Mouse (Mus musculus) brown adipose tissue, adult 24 weeks (tissue): ENCODE measurements around the gene R3hdm4. TPM values are rescaled to one million over a fixed set of nuclear protein-coding genes. Genes with fewer than 3 reads are reported as not detected.

ENCODE experiments used
- H3K27ac ChIP-seq: fragments of 200-500 bp; replicated peaks from 2 replicates; pipeline ENCODE4 v1.5.1; 2012; ENCODE audit warnings: low read depth, mild to moderate bottlenecking, low read length
- H3K4me1 ChIP-seq: fragments of 200-500 bp; 2 replicates; pipeline ENCODE4 v1.6.1; 2012; ENCODE audit warnings: low read length, mixed read lengths; ENCODE audit not compliant: control insufficient read depth, insufficient read depth, insufficient read length
- H3K4me3 ChIP-seq: fragments of 200-500 bp; 2 replicates; pipeline ENCODE4 v1.5.1; 2012; ENCODE audit warnings: low read depth, mild to moderate bottlenecking, low read length, moderate library complexity; ENCODE audit not compliant: insufficient read depth
- polyA plus RNA-seq: library from polyadenylated mRNA; stranded (reverse); fragments of >200 nt; gene quantifications from 2 replicates; pipeline ENCODE4 v1.2.4, GENCODE M21; 2012; ENCODE audit not compliant: missing spikeins, insufficient read depth, insufficient read length

R3hdm4 gene
- polyA plus RNA-seq, 1 experiment, result 55.0 TPM

- H3K4me1 ChIP-seq, result no peaks in the 10 kb centered on the region; the same call in 1 of the 2 replicates
- no peak overlapping the region for H3K27ac ChIP-seq
- H3K4me3 ChIP-seq, result no peak overlapping the region
Observed at GRCm38 (mm10) chr10:79862925-79863324, 58.1 kb downstream of the R3hdm4 start.

GRCm38 (mm10) chr10:79862049-79862788 is 58.8 kb downstream of the R3hdm4 start:
- Histone ChIP-seq H3K4me1 (peaks cover 7% of the 10 kb centered on the region), H3K27ac (no peak overlapping the region), H3K4me3 (no peak overlapping the region)

- peaks cover 14% of the 10 kb centered on the region for H3K4me1 ChIP-seq
- no peak overlapping the region for H3K27ac ChIP-seq
- H3K4me3 ChIP-seq, result no peak overlapping the region
Observed at GRCm38 (mm10) chr10:79861230-79862048, 59.6 kb downstream of the R3hdm4 start.

- H3K27ac ChIP-seq, result no peak overlapping the region
- peaks cover 14% of the 10 kb centered on the region for H3K4me1 ChIP-seq
- no peak overlapping the region for H3K4me3 ChIP-seq
Observed at GRCm38 (mm10) chr10:79860079-79860911, 60.7 kb downstream of the R3hdm4 start.

Other genes with a start within 250 kb of the R3hdm4 start
- gene Cdc34, start 239.0 kb downstream of the R3hdm4 start, polyA plus RNA-seq, result 181 and 274 TPM in 2 replicates
- gene Gzmm, start 232.2 kb downstream of the R3hdm4 start, polyA plus RNA-seq, result not detected in 2 replicates
- gene Bsg, start 216.7 kb downstream of the R3hdm4 start, polyA plus RNA-seq, result 495 and 669 TPM in 2 replicates
- gene Hcn2, start 204.6 kb downstream of the R3hdm4 start, polyA plus RNA-seq, result 0.52 TPM in 1 of 2 replicates, not detected in the other
- gene Polrmt, start 174.6 kb downstream of the R3hdm4 start, polyA plus RNA-seq, result 20.1 and 32.1 TPM in 2 replicates
- gene Fgf22, start 166.1 kb downstream of the R3hdm4 start, polyA plus RNA-seq, result not detected in 2 replicates
- gene Rnf126, start 154.3 kb downstream of the R3hdm4 start, polyA plus RNA-seq, result 23.3 and 27.2 TPM in 2 replicates
- gene Fstl3, start 143.9 kb downstream of the R3hdm4 start, polyA plus RNA-seq, result 0.96 and 1.3 TPM in 2 replicates
- not detected in 2 replicates for gene Prss57, start 130.2 kb downstream of the R3hdm4 start, polyA plus RNA-seq
- 12.4 and 18.7 TPM in 2 replicates for gene Palm, start 127.6 kb downstream of the R3hdm4 start, polyA plus RNA-seq
- not detected in 2 replicates for gene Misp, start 100.2 kb downstream of the R3hdm4 start, polyA plus RNA-seq
- gene Ptbp1, start 66.8 kb downstream of the R3hdm4 start, polyA plus RNA-seq, result 45.6 and 50.5 TPM in 2 replicates
- gene Prtn3, start 46.7 kb downstream of the R3hdm4 start, polyA plus RNA-seq, result 1.4 and 1.7 TPM in 2 replicates
- 1.3 TPM in 1 of 2 replicates, not detected in the other for gene Plppr3, start 46.6 kb downstream of the R3hdm4 start, polyA plus RNA-seq
- gene Elane, start 35.0 kb downstream of the R3hdm4 start, polyA plus RNA-seq, result not detected in 2 replicates
- gene Cfd, start 30.4 kb downstream of the R3hdm4 start, polyA plus RNA-seq, result 1,172 and 3,758 TPM in 2 replicates
- gene Med16, start 12.3 kb downstream of the R3hdm4 start, polyA plus RNA-seq, result 11.2 and 12.9 TPM in 2 replicates
- gene Gm26602, start 10.4 kb downstream of the R3hdm4 start, polyA plus RNA-seq, result not detected in 2 replicates
- gene Kiss1r, start 4.2 kb downstream of the R3hdm4 start, polyA plus RNA-seq, result 0.38 and 0.63 TPM in 2 replicates
- 1.3 and 2.9 TPM in 2 replicates for gene Arid3a, start 5.8 kb upstream of the R3hdm4 start, polyA plus RNA-seq
- 25.6 and 44.7 TPM in 2 replicates for gene Wdr18, start 38.9 kb upstream of the R3hdm4 start, polyA plus RNA-seq
- gene Grin3b, start 49.5 kb upstream of the R3hdm4 start, polyA plus RNA-seq, result not detected in 2 replicates
- 69.8 and 75.4 TPM in 2 replicates for gene Tmem259, start 63.1 kb upstream of the R3hdm4 start, polyA plus RNA-seq
- 6.4 and 10.3 TPM in 2 replicates for gene Cnn2, start 67.4 kb upstream of the R3hdm4 start, polyA plus RNA-seq
- 5.1 and 5.4 TPM in 2 replicates for gene Abca7, start 75.3 kb upstream of the R3hdm4 start, polyA plus RNA-seq
- gene Arhgap45, start 95.4 kb upstream of the R3hdm4 start, polyA plus RNA-seq, result 1.8 and 2.6 TPM in 2 replicates
- 78.3 and 85.8 TPM in 2 replicates for gene Polr2e, start 118.6 kb upstream of the R3hdm4 start, polyA plus RNA-seq
- gene Gpx4, start 126.0 kb upstream of the R3hdm4 start, polyA plus RNA-seq, result 2,282 and 3,621 TPM in 2 replicates
- gene Sbno2, start 184.4 kb upstream of the R3hdm4 start, polyA plus RNA-seq, result 14.3 and 16.2 TPM in 2 replicates
- 113 and 121 TPM in 2 replicates for gene Stk11, start 194.6 kb upstream of the R3hdm4 start, polyA plus RNA-seq
- gene Atp5d, start 217.4 kb upstream of the R3hdm4 start, polyA plus RNA-seq, result 1,146 and 1,395 TPM in 2 replicates
- 1.1 and 1.5 TPM in 2 replicates for gene Cbarp, start 219.6 kb upstream of the R3hdm4 start, polyA plus RNA-seq
- 25.5 and 31.6 TPM in 2 replicates for gene Midn, start 227.1 kb upstream of the R3hdm4 start, polyA plus RNA-seq
- gene Cirbp, start 244.8 kb upstream of the R3hdm4 start, polyA plus RNA-seq, result 15.1 and 27.5 TPM in 2 replicates